Mouse (Mus musculus): ENCODE measurements around the gene Dhps. TPM values are rescaled to one million over a fixed set of nuclear protein-coding genes. Genes with fewer than 3 reads are reported as not detected.

Dhps gene
- polyA plus RNA-seq, 1 experiment from 2014 or later = 67.2 TPM

GRCm38 (mm10) chr8:85084633-85085032, 13.1 kb downstream of the Dhps start:
- no peak for DNase-seq (ENCODE audit: extremely low spot score, low spot score)
- no peak overlapping the region for H3K27ac ChIP-seq
- no peaks in the 10 kb centered on the region for H3K9me3 ChIP-seq
- H3K4me3 ChIP-seq = peak overlapping the region; percentile 66; the same call in 1 of the 2 replicates
- 92% methylated on average over 8 of the region's 8 CpGs for WGBS
- no peaks in the 10 kb centered on the region for H3K27me3 ChIP-seq (ENCODE audit: poor library complexity, severe bottlenecking)
- H3K36me3 ChIP-seq (replicated peaks) = peaks cover 45% of the 10 kb centered on the region
- peaks cover 40% of the 10 kb centered on the region for H3K4me1 ChIP-seq

DNA sequence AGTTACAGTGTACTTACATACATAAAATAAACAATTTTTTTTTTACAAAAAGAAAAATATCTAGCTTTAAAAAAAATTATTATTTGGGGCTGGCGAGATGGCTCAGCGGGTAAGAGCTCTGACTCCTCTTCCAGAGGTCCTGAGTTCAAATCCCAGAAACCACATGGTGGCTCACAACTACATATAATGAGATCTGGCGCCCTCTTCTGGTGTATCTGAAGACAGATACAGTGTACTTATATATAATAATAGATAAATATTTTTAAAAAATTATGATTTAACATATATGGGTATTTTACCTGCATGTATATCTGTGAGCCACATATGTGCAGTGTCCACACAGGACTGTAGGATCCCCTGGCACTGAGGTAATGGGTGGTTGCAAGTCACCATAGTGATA, 14.7 kb downstream of the Dhps start:
- DNase-seq (ENCODE audit: extremely low spot score, low spot score) = no peak
- Histone ChIP-seq H3K27me3 (ENCODE audit: poor library complexity, severe bottlenecking) (no peaks in the 10 kb centered on the region), H3K27ac (no peak overlapping the region), H3K9me3 (no peaks in the 10 kb centered on the region), H3K4me3 (no peak overlapping the region), H3K36me3 (replicated peaks) (peaks cover 52% of the 10 kb centered on the region), H3K4me1 (peaks cover 32% of the 10 kb centered on the region)
- 79% methylated on average over 3 of the region's 3 CpGs for WGBS

DNA sequence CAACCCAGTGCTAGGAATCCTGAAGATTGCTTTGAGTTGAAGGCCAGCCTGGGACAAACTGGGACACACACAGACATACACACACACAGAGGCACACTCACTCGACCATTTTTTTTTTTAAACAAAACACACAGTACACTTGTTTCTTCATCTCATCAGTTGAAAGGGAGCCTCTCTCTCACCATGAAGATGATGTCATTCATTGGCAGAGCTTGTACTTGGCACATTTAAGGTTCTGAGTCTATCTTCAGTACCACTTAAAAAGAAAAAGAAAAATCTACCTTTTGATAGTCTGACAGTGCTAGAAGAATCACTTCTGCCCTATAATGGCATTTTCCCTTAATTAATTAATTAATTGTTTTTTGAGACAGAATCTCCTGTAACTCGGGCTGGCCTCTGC, 17.2 kb downstream of the Dhps start:
- Histone ChIP-seq H3K4me1 (peaks cover 11% of the 10 kb centered on the region), H3K27ac (no peak overlapping the region), H3K36me3 (replicated peaks) (peaks cover 71% of the 10 kb centered on the region), H3K4me3 (no peak overlapping the region), H3K9me3 (no peaks in the 10 kb centered on the region), H3K27me3 (ENCODE audit: poor library complexity, severe bottlenecking) (no peaks in the 10 kb centered on the region)
- WGBS = 84% methylated on average over 2 of the region's 2 CpGs
- DNase-seq (ENCODE audit: extremely low spot score, low spot score) = no peak

DNA sequence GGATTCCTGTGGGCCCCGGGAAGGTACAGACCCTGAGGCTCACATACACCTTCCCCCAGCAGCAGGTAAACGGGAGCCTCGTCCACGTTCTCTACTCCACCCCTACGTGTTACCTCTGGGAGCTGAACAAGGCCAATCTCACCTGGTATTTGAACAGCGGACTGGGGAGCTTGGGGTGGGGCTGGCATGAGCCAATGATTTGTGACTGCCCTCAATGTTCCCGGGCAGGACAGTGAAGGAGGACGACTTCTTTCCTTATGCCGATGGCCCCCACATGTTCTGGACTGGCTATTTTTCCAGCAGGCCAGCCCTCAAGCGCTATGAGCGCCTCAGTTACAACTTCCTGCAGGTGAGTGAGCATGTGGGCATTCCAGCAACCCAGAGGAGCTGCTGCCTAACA, 19.3 kb downstream of the Dhps start:
- no peak for DNase-seq (ENCODE audit: extremely low spot score, low spot score)
- Histone ChIP-seq H3K9me3 (no peaks in the 10 kb centered on the region), H3K4me3 (no peak overlapping the region), H3K4me1 (0 out of 2 replicates have a peak, but pooled peaks cover 3% of the 10 kb centered on the region), H3K27me3 (ENCODE audit: poor library complexity, severe bottlenecking) (no peaks in the 10 kb centered on the region), H3K27ac (no peak overlapping the region), H3K36me3 (replicated peaks) (peaks cover 80% of the 10 kb centered on the region)
- 89% methylated on average over 11 of the region's 11 CpGs for WGBS

DNA sequence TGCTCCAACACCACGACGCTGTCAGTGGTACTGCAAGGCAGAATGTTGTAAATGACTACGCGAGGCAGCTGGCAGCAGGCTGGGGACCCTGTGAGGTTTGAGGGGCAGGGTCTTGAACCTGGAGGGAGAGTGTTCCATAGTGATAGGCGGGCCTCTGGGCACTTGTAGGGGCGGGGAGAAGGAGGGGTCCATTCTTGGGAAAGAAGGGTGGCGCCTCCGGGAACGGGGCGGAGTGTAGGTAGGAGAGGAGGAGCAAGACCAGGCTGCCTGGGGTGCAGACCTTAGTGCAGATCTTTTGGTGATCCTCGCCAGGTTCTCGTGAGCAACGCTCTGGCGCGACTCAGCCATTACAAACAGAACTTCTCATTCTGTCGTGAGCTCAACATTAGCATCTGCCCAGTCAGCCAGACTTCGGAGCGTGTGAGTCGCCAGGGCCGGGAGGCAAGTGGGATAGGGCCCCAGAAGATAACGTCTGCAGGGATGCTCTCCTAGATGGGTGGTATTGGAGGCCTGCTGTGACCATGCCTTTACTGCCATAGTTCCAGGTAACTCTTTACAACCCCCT, 20.1 kb downstream of the Dhps start:
- 27% methylated on average over 21 of the region's 21 CpGs for WGBS

DNA sequence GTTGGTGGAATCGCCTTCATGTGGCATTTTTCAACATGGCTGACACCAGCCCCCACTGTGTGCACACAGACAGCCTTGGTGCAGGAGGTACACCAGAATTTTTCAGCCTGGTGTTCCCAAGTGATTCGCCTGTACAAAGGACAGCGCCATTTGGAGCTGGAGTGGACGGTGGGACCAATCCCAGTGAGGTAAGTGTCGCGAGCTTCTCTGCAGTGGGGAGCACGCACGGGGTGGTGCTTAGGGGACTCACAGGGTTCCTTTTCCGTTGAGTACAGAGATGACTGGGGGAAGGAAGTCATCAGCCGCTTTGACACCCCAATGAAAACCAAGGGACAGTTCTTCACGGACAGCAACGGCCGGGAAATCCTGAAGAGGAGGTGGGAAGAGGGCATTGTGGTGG, 23.5 kb downstream of the Dhps start:
- H3K36me3 ChIP-seq (replicated peaks) = peaks cover 81% of the 10 kb centered on the region
- H3K27ac ChIP-seq = no peak overlapping the region
- WGBS = 92% methylated on average over 13 of the region's 13 CpGs
- H3K4me3 ChIP-seq = no peak overlapping the region
- H3K4me1 ChIP-seq = 0 out of 2 replicates have a peak, but pooled peaks cover 3% of the 10 kb centered on the region
- no peaks in the 10 kb centered on the region for H3K9me3 ChIP-seq
- H3K27me3 ChIP-seq (ENCODE audit: poor library complexity, severe bottlenecking) = no peaks in the 10 kb centered on the region
- DNase-seq (ENCODE audit: extremely low spot score, low spot score) = no peak

More for the DNA sequence above, 20.1 kb downstream of the Dhps start:
- H3K9me3 ChIP-seq = no peaks in the 10 kb centered on the region
- no peak overlapping the region for H3K4me3 ChIP-seq
- DNase-seq (ENCODE audit: extremely low spot score, low spot score) = no peak
- no peak overlapping the region for H3K27ac ChIP-seq
- no peaks in the 10 kb centered on the region for H3K27me3 ChIP-seq (ENCODE audit: poor library complexity, severe bottlenecking)
- peaks cover 85% of the 10 kb centered on the region for H3K36me3 ChIP-seq (replicated peaks)
- H3K4me1 ChIP-seq = 0 out of 2 replicates have a peak, but pooled peaks cover 3% of the 10 kb centered on the region

DNA sequence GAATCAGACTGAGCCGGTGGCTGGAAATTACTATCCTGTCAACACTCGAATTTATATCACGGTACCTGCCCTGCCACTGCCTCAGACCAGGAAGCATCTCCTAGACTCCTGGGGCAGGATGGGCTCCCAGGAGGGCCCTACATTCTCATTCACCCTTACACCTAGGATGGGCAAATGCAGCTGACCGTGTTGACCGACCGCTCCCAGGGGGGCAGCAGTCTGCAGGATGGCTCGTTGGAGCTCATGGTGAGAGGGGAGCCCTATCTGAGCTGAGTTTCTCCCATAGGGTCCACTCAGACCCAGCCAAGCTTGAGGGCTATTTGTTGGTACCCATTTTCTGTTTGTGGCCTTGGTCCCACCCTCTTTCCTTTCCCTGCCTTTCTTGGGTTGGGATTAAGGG, 24.0 kb downstream of the Dhps start:
- Histone ChIP-seq H3K36me3 (replicated peaks) (peaks cover 81% of the 10 kb centered on the region), H3K9me3 (no peaks in the 10 kb centered on the region), H3K27me3 (ENCODE audit: poor library complexity, severe bottlenecking) (no peaks in the 10 kb centered on the region), H3K4me1 (0 out of 2 replicates have a peak, but pooled peaks cover 3% of the 10 kb centered on the region), H3K27ac (no peak overlapping the region), H3K4me3 (no peak overlapping the region)
- no peak for DNase-seq (ENCODE audit: extremely low spot score, low spot score)
- WGBS = 91% methylated on average over 7 of the region's 7 CpGs

DNA sequence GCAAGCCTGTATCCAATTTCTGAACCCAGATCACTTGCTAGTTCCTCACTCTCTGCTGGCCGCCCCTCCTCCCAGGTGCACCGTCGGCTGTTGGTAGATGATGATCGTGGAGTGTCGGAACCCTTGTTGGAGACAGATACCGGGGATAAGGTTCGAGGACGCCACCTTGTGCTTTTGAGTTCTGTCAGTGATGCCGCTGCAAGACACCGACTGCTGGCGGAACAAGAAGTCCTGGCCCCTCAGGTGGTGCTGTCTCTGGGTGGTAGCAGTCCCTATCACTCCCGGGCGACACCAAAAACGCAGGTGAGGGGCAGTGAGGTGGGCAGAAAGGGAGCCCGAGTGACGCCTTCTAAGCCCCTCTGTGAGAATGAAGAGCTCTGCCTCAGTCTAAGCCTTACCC, 24.6 kb downstream of the Dhps start:
- 0 out of 2 replicates have a peak, but pooled peaks cover 2% of the 10 kb centered on the region for H3K9me3 ChIP-seq
- H3K27ac ChIP-seq = no peak overlapping the region
- H3K4me3 ChIP-seq = no peak overlapping the region
- 94% methylated on average over 16 of the region's 16 CpGs for WGBS
- peaks cover 75% of the 10 kb centered on the region for H3K36me3 ChIP-seq (replicated peaks)
- H3K4me1 ChIP-seq = 0 out of 2 replicates have a peak, but pooled peaks cover 3% of the 10 kb centered on the region
- H3K27me3 ChIP-seq (ENCODE audit: poor library complexity, severe bottlenecking) = no peaks in the 10 kb centered on the region
- no peak for DNase-seq (ENCODE audit: extremely low spot score, low spot score)

GRCm38 (mm10) chr8:85096850-85097249, 25.3 kb downstream of the Dhps start:
- Histone ChIP-seq H3K27me3 (ENCODE audit: poor library complexity, severe bottlenecking) (no peaks in the 10 kb centered on the region), H3K4me1 (no peaks in the 10 kb centered on the region), H3K4me3 (no peak overlapping the region), H3K27ac (no peak overlapping the region), H3K36me3 (replicated peaks) (peaks cover 69% of the 10 kb centered on the region), H3K9me3 (peaks cover 2% of the 10 kb centered on the region; the same call in 1 of the 2 replicates)
- no peak for DNase-seq (ENCODE audit: extremely low spot score, low spot score)
- 89% methylated on average over 4 of the region's 4 CpGs for WGBS

GRCm38 (mm10) chr8:85100076-85100665, 28.6 kb downstream of the Dhps start:
- Histone ChIP-seq H3K27ac (no peak overlapping the region), H3K4me1 (no peaks in the 10 kb centered on the region), H3K9me3 (peaks cover 2% of the 10 kb centered on the region; the same call in 1 of the 2 replicates), H3K27me3 (ENCODE audit: poor library complexity, severe bottlenecking) (no peaks in the 10 kb centered on the region), H3K36me3 (replicated peaks) (peaks cover 42% of the 10 kb centered on the region), H3K4me3 (no peak overlapping the region)
- 81% methylated on average over 4 of the region's 4 CpGs for WGBS
- no peak for DNase-seq (ENCODE audit: extremely low spot score, low spot score)

- peaks cover 28% of the 10 kb centered on the region for H3K36me3 ChIP-seq (replicated peaks)
- no peak overlapping the region for H3K4me3 ChIP-seq
- H3K4me1 ChIP-seq = no peaks in the 10 kb centered on the region
- H3K9me3 ChIP-seq = peaks cover 8% of the 10 kb centered on the region; the same call in 1 of the 2 replicates
- H3K27me3 ChIP-seq (ENCODE audit: poor library complexity, severe bottlenecking) = 0 out of 2 replicates have a peak, but pooled peaks cover 1% of the 10 kb centered on the region
- DNase-seq (ENCODE audit: extremely low spot score, low spot score) = no peak
- WGBS = 94% methylated on average over 10 of the region's 10 CpGs
- H3K27ac ChIP-seq = no peak overlapping the region
Observed at GRCm38 (mm10) chr8:85113241-85113640, 41.7 kb downstream of the Dhps start.

- no peak for DNase-seq (ENCODE audit: extremely low spot score, low spot score)
- Histone ChIP-seq H3K36me3 (replicated peaks) (peaks cover 15% of the 10 kb centered on the region), H3K27ac (no peak overlapping the region), H3K4me3 (no peak overlapping the region), H3K9me3 (peaks cover 3% of the 10 kb centered on the region; the same call in 1 of the 2 replicates), H3K27me3 (ENCODE audit: poor library complexity, severe bottlenecking) (0 out of 2 replicates have a peak, but pooled peaks cover 6% of the 10 kb centered on the region), H3K4me1 (peaks cover 11% of the 10 kb centered on the region)
- 77% methylated on average over 4 of the region's 4 CpGs for WGBS
Observed at GRCm38 (mm10) chr8:85115501-85115900, 43.9 kb downstream of the Dhps start.

- peaks cover under 1% of the 10 kb centered on the region for H3K36me3 ChIP-seq (replicated peaks)
- no peak overlapping the region for H3K27ac ChIP-seq
- H3K27me3 ChIP-seq (ENCODE audit: poor library complexity, severe bottlenecking) = 0 out of 2 replicates have a peak, but pooled peaks cover 6% of the 10 kb centered on the region
- H3K9me3 ChIP-seq = no peaks in the 10 kb centered on the region
- peaks cover 11% of the 10 kb centered on the region for H3K4me1 ChIP-seq
- no peak overlapping the region for H3K4me3 ChIP-seq
- DNase-seq (ENCODE audit: extremely low spot score, low spot score) = no peak
- WGBS = 93% methylated on average over 7 of the region's 7 CpGs
Observed at GRCm38 (mm10) chr8:85116984-85117383, 45.4 kb downstream of the Dhps start.
